In the genomic region with DNA sequence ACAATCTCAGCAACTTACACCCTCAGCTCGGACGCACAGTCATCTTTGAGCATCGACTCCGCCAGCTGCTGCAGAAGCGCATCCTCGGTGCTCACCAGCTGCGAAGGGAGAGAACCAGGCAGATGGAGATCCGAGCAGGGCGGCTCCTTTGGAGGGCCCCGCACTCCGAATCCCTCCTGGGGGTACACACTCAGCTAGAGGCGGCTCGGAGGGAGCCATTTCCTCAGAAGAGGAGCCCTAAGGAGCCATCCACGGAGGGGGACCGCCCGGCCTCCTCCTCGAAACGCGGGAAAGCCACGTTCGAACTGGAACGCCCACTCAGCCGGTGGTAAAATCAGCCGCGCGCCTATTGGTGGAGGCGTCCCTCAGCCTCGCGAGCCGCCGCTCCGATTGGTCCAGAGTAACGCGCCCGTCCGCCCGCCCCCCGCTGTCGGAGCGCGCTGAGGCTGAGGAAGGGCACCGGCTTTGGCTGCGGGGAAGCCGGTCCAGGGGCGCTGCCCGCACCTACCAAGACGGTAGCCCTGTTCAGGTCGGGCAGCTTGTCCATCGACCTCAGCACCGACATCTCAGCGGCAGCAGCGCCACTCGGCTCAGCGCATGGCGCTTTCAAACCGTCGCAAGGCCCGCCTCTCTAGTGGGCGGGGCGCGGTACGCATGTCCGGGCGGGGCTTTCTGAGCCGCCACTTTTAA, we compare ENCODE assay signal across 8 mouse cellular contexts. TPM values are rescaled to one million over a fixed set of nuclear protein-coding genes. Genes with fewer than 3 reads are reported as not detected.
DNase-seq lines count a peak whose midpoint lies in the region; ATAC-seq lines count a peak whose summit lies in the region.

A gene (minus strand): TSS at position 634 of the 690 bp plus-strand sequence.

- H3K9me3 ChIP-seq in hindbrain, embryonic 16.5 days (ENCODE audit: control insufficient read depth, low read length) = no peaks in the 10 kb centered on the region

- no peaks in the 10 kb centered on the region for H3K36me3 ChIP-seq in hindbrain, embryonic 16.5 days (ENCODE audit: control insufficient read depth, insufficient read depth, low read length)
- H3K36me3 ChIP-seq in macrophage (ENCODE audit: inconsistent target) = no peaks in the 10 kb centered on the region

- peak; percentile 94 for DNase-seq in R1 (ENCODE audit: low read depth, low spot score)
- DNase-seq in cerebellum, postnatal 25 days = peak; percentile 96
- peak; percentile 92 to 94 for DNase-seq in frontal cortex, postnatal 36 days (ENCODE audit: low spot score in 2 of 2)
- peak; percentile 94 for DNase-seq in left cerebral cortex, adult 18-20 months (ENCODE audit: low spot score in 2 of 2)
- DNase-seq in right cerebral cortex, adult 18-20 months = peak; percentile 94
- DNase-seq in urinary bladder, postnatal 10 days (ENCODE audit: low spot score) = peak; percentile 77

- peak within 1 kb of the TSS; percentile 65 for H3K9ac ChIP-seq in hindbrain, embryonic 16.5 days (ENCODE audit: low read depth, low read length)

- no peaks in the 10 kb centered on the region for H3K79me2 ChIP-seq in macrophage (ENCODE audit: inconsistent target)

- H3K4me2 ChIP-seq in hindbrain, embryonic 16.5 days (ENCODE audit: low read length) = peak within 1 kb of the TSS; percentile 75

- WGBS in hindbrain, embryonic 16.5 days = under 1% methylated on average over 62 of the region's 65 CpGs
- under 1% methylated on average over 65 of the region's 65 CpGs for WGBS in macrophage (ENCODE audit: missing documents)

- no peaks in the 10 kb centered on the region for H3K27me3 ChIP-seq in hindbrain, embryonic 16.5 days (replicated peaks; ENCODE audit: control insufficient read depth, insufficient read depth, low read length)

- H3K4me3 ChIP-seq in hindbrain, embryonic 16.5 days (ENCODE audit: low read length) = peak within 1 kb of the TSS; percentile 88
- H3K4me3 ChIP-seq in macrophage (ENCODE audit: inconsistent target) = peak within 1 kb of the TSS; percentile 74

- peak; percentile 99 for ATAC-seq in hindbrain, embryonic 16.5 days

- peak within 1 kb of the TSS; percentile 78; the same call in 1 of the 2 replicates for H3K27ac ChIP-seq in hindbrain, embryonic 16.5 days (ENCODE audit: low read depth, low read length)
- peak within 1 kb of the TSS; percentile 37; the same call in 1 of the 2 replicates for H3K27ac ChIP-seq in macrophage

- H3K4me1 ChIP-seq in hindbrain, embryonic 16.5 days (ENCODE audit: control insufficient read depth, insufficient read depth, low read depth, low read length) = peaks cover 7% of the 10 kb centered on the region

RNA-seq across cellular contexts. Expression of the gene that starts here (rescaled TPM):
- polyA plus RNA-seq in hindbrain, embryonic 16.5 days (2015; fragmentation: Nextera tagmentation; extraction: Ambion mirVana) = 20.0 and 24.0 TPM in 2 replicates
- total RNA-seq in left cerebral cortex, adult 18-20 months (2021) = 1 to 10 TPM; 4.0 to 4.4 TPM
- 1 to 10 TPM in 3 of 26 experiments, under 1 TPM in 3, not detected in 20; 0.80 to 2.6 (median 1.0) TPM for total RNA-seq in macrophage (2018; cell fraction: chromatin; rRNA removed)
- 1 to 10 TPM in 8 of 26 experiments, under 1 TPM in 18; 0.18 to 2.3 (median 0.74) TPM for total RNA-seq in macrophage (2018; cell fraction: cytosol; rRNA removed)
- total RNA-seq in macrophage (2018; cell fraction: nucleus; rRNA removed) = 1 to 10 TPM in 4 of 26 experiments, under 1 TPM in 2, not detected in 20; 0.47 to 6.2 (median 1.5) TPM
- polyA plus RNA-seq in macrophage (2018) = 0.32 to 3.8 TPM (median 0.76 TPM) in 3 replicates

Comparison
In these comparisons a context has a peak if more than half of its experiments do, and no peak if none do; other contexts are left out.
1. Peak in every context shown above with its lines: DNase-seq, ATAC-seq, H3K4me3 ChIP-seq and H3K27ac ChIP-seq.